Mouse (Mus musculus) layer of hippocampus, postnatal 25 days (tissue): ENCODE measurements around the gene Gm13420. TPM values are rescaled to one million over a fixed set of nuclear protein-coding genes. Genes with fewer than 3 reads are reported as not detected.

Source experiments
- DNase-seq, 2 experiments: peaks; one replicate each; pipeline ENCODE4 v3.0.0; 2022; ENCODE audit warnings: mixed read lengths in 2 of 2, low spot score in 1 of 2; ENCODE audit errors: extremely low spot score in 1 of 2
- total RNA-seq, 2 experiments: library from RNA; stranded (reverse); gene quantifications; 2 replicates each; pipeline ENCODE4 v1.2.3; 2021

The Gm13420 gene
- total RNA-seq, 2 experiments from 2014 or later = 0.91 to 1.2 TPM

- DNase-seq = no peak
Measured at GRCm38 (mm10) chr2:29703104-29704081, 48.1 kb downstream of the Gm13420 start.

GRCm38 (mm10) chr2:29702189-29702588 lies 49.3 kb downstream of the Gm13420 start:
- DNase-seq = no peak

- no peak for DNase-seq
Measured at GRCm38 (mm10) chr2:29701393-29701792, 50.1 kb downstream of the Gm13420 start.

GRCm38 (mm10) chr2:29700898-29701297 lies 50.6 kb downstream of the Gm13420 start:
- no peak for DNase-seq

GRCm38 (mm10) chr2:29698421-29699290 lies 52.8 kb downstream of the Gm13420 start:
- no peak for DNase-seq

- DNase-seq = no peak
Measured at GRCm38 (mm10) chr2:29696207-29696800, 55.2 kb downstream of the Gm13420 start.

Other genes starting within 250 kb of the Gm13420 start
- 100 to 1,000 TPM in 1 of 2 experiments, 10 to 100 TPM in 1; 99.0 to 104 TPM for gene Rapgef1, start 132.0 kb downstream of the Gm13420 start, total RNA-seq
- not detected for gene Gm13547, start 7.6 kb upstream of the Gm13420 start, total RNA-seq
- gene Coq4, start 35.8 kb upstream of the Gm13420 start, total RNA-seq = 10 to 100 TPM; 28.6 to 30.7 TPM
- 10 to 100 TPM; 46.3 to 46.8 TPM for gene Trub2, start 36.8 kb upstream of the Gm13420 start, total RNA-seq
- gene Slc27a4, start 50.9 kb upstream of the Gm13420 start, total RNA-seq = 10 to 100 TPM; 74.1 to 76.7 TPM
- 10 to 100 TPM; 48.0 to 56.8 TPM for gene Urm1, start 68.4 kb upstream of the Gm13420 start, total RNA-seq
- 1 to 10 TPM; 6.7 to 9.6 TPM for gene Cercam, start 117.5 kb upstream of the Gm13420 start, total RNA-seq
- 100 to 1,000 TPM in 1 of 2 experiments, 10 to 100 TPM in 1; 78.2 to 115 TPM for gene Odf2, start 137.5 kb upstream of the Gm13420 start, total RNA-seq
- gene Gle1, start 183.7 kb upstream of the Gm13420 start, total RNA-seq = 10 to 100 TPM; 37.9 to 39.3 TPM
- gene Sptan1, start 213.9 kb upstream of the Gm13420 start, total RNA-seq = 100 to 1,000 TPM; 838 to 951 TPM